Mouse (Mus musculus): ENCODE measurements at regions not wholly inside any gene's neighbourhood (a gene's known extent, or its start where the extent isn't known, plus 50 kb on each side); places are given as distances from the start of the nearest gene placed in this dataset.
A peak's percentile ranks its signal among the peaks of the same experiment; 100 is the strongest.

DNA sequence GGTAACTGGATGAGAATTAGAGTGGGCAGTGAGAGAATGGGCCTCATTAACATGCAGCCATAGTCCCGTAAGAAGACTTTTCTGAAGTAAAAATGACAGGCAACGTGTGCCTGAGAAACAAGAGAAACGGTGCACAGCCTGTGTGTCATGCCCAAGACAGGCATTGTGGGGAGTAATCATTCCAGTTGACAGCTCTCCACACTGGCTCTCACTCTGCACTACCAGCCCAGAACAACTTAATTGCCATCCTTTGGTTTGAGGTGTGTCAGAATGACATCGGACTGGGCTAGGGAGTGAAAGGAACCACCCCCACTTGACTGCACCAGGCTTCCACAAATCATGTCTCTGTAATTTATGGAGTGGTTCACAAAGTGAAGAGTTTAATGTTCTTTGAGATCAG lies 1104.9 kb downstream of the Pcdh7 start:
- H3K27ac ChIP-seq, result no peak overlapping the region
- H3K4me3 ChIP-seq, result no peak overlapping the region
- intact Hi-C loops (cut with DNase I), result loop anchor here (10.0 kb wide), 1 partner anchor 1108 kb away; the partner anchor contains the start of gene Pcdh7
- DNase-seq (ENCODE audit: extremely low spot score in 1 of 2, low spot score in 2 of 2), result no peak
- TF ChIP-seq CTCF (IDR thresholded peaks at IDR 0.05), result no peak

DNA sequence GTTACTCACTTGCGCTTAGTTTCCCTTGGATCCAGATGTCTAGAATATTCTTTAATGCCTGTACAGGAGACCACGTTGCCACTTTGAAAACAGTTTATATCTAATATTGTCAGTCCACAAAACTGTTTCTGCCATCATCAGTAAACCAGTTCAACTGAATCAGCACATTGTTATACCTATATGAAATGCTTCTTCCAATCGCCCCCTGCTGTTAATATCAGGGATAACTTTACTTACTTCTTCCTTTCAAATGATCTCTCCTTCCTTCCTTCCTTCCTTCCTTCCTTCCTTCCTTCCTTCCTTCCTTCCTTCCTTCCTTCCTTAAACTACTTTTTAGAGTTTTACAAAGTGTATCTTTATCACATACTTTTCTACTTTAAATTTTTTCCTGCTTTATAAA lies 1108.2 kb downstream of the Pcdh7 start:
- intact Hi-C loops (cut with DNase I), result loop anchor here (10.0 kb wide), 1 partner anchor 1111 kb away; the partner anchor contains the start of gene Pcdh7
- no peak for DNase-seq (ENCODE audit: extremely low spot score in 1 of 2, low spot score in 2 of 2)
- H3K27ac ChIP-seq, result no peak overlapping the region
- TF ChIP-seq CTCF (IDR thresholded peaks at IDR 0.05), result peak; percentile 28
- no peak overlapping the region for H3K4me3 ChIP-seq

- no peak for DNase-seq (ENCODE audit: extremely low spot score in 1 of 2, low spot score in 2 of 2)
- no peak overlapping the region for H3K27ac ChIP-seq
- H3K4me3 ChIP-seq, result no peak overlapping the region
- TF ChIP-seq CTCF (IDR thresholded peaks at IDR 0.05), result no peak
- intact Hi-C loops (cut with DNase I), result no loop called here
Observed at GRCm38 (mm10) chr5:58847001-58847400, 1129.2 kb downstream of the Pcdh7 start.

GRCm38 (mm10) chr5:58858016-58858415 lies 1140.2 kb downstream of the Pcdh7 start:
- Histone ChIP-seq H3K27ac (no peak overlapping the region), H3K4me3 (no peak overlapping the region)
- no peak for TF ChIP-seq CTCF (IDR thresholded peaks at IDR 0.05)
- intact Hi-C loops (cut with DNase I), result no loop called here
- no peak for DNase-seq (ENCODE audit: extremely low spot score in 1 of 2, low spot score in 2 of 2)

- Histone ChIP-seq H3K4me3 (no peak overlapping the region), H3K27ac (no peak overlapping the region)
- intact Hi-C loops (cut with DNase I), result no loop called here
- TF ChIP-seq CTCF (IDR thresholded peaks at IDR 0.05), result no peak
- DNase-seq (ENCODE audit: extremely low spot score in 1 of 2, low spot score in 2 of 2), result no peak
Observed at GRCm38 (mm10) chr5:58893493-58893892, 1175.7 kb downstream of the Pcdh7 start.

DNA sequence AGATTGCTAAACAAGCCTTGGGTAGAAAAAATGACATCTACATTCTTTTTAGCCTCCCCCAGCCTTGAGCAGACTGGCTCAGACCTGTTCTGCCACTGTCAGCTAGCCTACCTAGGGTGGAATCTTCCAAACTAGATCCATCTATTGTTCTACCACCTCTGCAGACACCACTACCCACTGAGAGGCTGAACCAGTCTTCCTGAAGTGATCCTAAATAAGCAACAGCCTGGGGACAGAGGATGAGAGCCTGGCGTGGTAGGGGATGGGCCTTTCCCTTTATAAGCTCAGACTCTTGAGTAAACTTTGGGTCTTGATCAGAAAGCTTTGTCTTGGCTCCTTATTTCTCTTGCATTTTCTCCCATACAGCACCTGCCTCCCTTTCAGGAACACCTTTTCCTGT lies 1223.7 kb downstream of the Pcdh7 start:
- no peak for TF ChIP-seq CTCF (IDR thresholded peaks at IDR 0.05)
- Histone ChIP-seq H3K27ac (no peak overlapping the region), H3K4me3 (no peak overlapping the region)
- intact Hi-C loops (cut with DNase I), result no loop called here
- no peak for DNase-seq (ENCODE audit: extremely low spot score in 1 of 2, low spot score in 2 of 2)

DNA sequence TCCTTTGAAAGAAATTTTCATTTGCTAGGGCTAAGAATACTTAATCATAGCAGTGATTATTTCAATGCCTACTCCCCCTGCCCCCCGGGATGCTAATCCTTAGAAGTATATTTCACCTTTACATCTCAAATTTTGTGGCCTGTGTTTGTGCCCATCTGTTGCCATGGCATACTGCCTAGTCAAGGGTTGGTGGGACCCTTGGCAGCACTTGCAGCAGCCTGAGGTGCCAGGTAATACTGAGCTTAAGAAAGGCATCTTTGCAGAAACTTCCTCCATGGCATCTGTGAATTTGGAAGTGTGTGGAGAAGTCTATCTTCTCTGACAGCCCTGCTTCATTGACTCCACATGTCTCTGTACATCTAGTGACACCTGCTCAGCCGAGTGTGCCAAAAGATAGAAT lies 1257.5 kb downstream of the Pcdh7 start:
- H3K27ac ChIP-seq, result no peak overlapping the region
- intact Hi-C loops (cut with DNase I), result no loop called here
- no peak overlapping the region for H3K4me3 ChIP-seq
- TF ChIP-seq CTCF (IDR thresholded peaks at IDR 0.05), result no peak
- no peak for DNase-seq (ENCODE audit: extremely low spot score in 1 of 2, low spot score in 2 of 2)

DNA sequence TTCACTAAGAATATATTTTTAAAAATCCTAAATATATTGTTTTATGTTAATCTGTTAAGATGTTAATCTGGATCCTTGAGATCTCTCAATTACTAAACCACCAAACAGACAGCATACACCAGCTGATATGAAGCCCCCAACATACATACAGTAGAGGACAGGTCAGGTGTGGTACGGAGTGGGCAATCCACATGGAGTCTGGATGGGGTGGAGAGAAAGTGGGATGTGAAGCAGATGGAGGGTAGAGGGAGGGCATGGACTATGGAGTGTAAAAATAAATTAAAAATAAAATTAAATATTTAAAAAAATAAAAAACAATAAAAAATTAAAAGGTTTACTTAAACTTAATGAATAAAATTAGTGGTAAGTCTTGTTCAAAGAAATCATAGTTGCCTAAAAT lies 1270.0 kb downstream of the Pcdh7 start:
- TF ChIP-seq CTCF (IDR thresholded peaks at IDR 0.05), result no peak
- no peak for DNase-seq (ENCODE audit: extremely low spot score in 1 of 2, low spot score in 2 of 2)
- no peak overlapping the region for H3K4me3 ChIP-seq
- no peak overlapping the region for H3K27ac ChIP-seq
- intact Hi-C loops (cut with DNase I), result no loop called here
